Mouse (Mus musculus) induced T-regulatory cell, adult 2 months (primary cell): ENCODE measurements around the gene Snu13.
A peak's percentile ranks its signal among the peaks of the same experiment; 100 is the strongest.

ENCODE experiments used
- DNase-seq: peaks from one replicate; pipeline ENCODE4 v3.0.0-alpha.2; 2012; ENCODE audit warnings: low read depth

The Snu13 gene

GRCm38 (mm10) chr15:82047080-82047883 lies at the start of gene Snu13:
TSS of gene Snu13 (minus strand) at chr15:82047598.
- DNase-seq, result peak; percentile 96

- DNase-seq, result no peak
Observed at GRCm38 (mm10) chr15:82091061-82091460, 43.7 kb upstream of the Snu13 start.

GRCm38 (mm10) chr15:82087266-82087665 lies 39.9 kb upstream of the Snu13 start:
- no peak for DNase-seq

GRCm38 (mm10) chr15:82086131-82086530 lies 38.7 kb upstream of the Snu13 start:
- no peak for DNase-seq

GRCm38 (mm10) chr15:82085606-82086005 lies 38.2 kb upstream of the Snu13 start:
- no peak for DNase-seq

GRCm38 (mm10) chr15:82081161-82081560 lies 33.8 kb upstream of the Snu13 start:
- DNase-seq, result peak; percentile 58

GRCm38 (mm10) chr15:82079883-82080282 lies 32.5 kb upstream of the Snu13 start:
- DNase-seq, result no peak

- DNase-seq, result no peak
Observed at GRCm38 (mm10) chr15:82073490-82073889, 26.1 kb upstream of the Snu13 start.

GRCm38 (mm10) chr15:82071816-82072469 lies 24.5 kb upstream of the Snu13 start:
- no peak for DNase-seq

- DNase-seq, result no peak
Observed at GRCm38 (mm10) chr15:82069898-82070297, 22.5 kb upstream of the Snu13 start, which contains the start of gene Mei1. TSS of gene Mei1 (plus strand) at chr15:82069996.

- DNase-seq, result peak; percentile 82
Observed at GRCm38 (mm10) chr15:82065511-82065910, 18.1 kb upstream of the Snu13 start.

GRCm38 (mm10) chr15:82063909-82064308 lies 16.5 kb upstream of the Snu13 start:
- DNase-seq, result no peak

- DNase-seq, result no peak
Observed at GRCm38 (mm10) chr15:82058719-82059201, 11.4 kb upstream of the Snu13 start, which contains the start of gene 4930407I10Rik. TSS of gene 4930407I10Rik (plus strand) at chr15:82059151.

- DNase-seq, result no peak
Observed at GRCm38 (mm10) chr15:82052544-82052943, 5.1 kb upstream of the Snu13 start.

- DNase-seq, result peak; percentile 51
Observed at GRCm38 (mm10) chr15:82046246-82046891, 1.0 kb downstream of the Snu13 start.

GRCm38 (mm10) chr15:82044166-82044784 lies 3.1 kb downstream of the Snu13 start:
- peak; percentile 65 for DNase-seq

- peak; percentile 80 for DNase-seq
Observed at GRCm38 (mm10) chr15:82040650-82041049, 6.7 kb downstream of the Snu13 start.

- peak; percentile 78 for DNase-seq
Observed at GRCm38 (mm10) chr15:82035904-82036689, 11.3 kb downstream of the Snu13 start.

GRCm38 (mm10) chr15:82033762-82034161 lies 13.6 kb downstream of the Snu13 start, which contains the start of gene Desi1:
TSS of gene Desi1 (minus strand) at chr15:82033862.
- DNase-seq, result no peak

- DNase-seq, result no peak
Observed at GRCm38 (mm10) chr15:82032386-82032785, 15.0 kb downstream of the Snu13 start.

GRCm38 (mm10) chr15:82027726-82028125 lies 19.7 kb downstream of the Snu13 start:
- DNase-seq, result no peak
